Mouse (Mus musculus) leukemia stem cell, adult 10-12 weeks (primary cell): ENCODE data around the gene Il17c. TPM values are rescaled to one million over a fixed set of nuclear protein-coding genes. Genes with fewer than 3 reads are reported as not detected.

ENCODE experiments used
- polyA plus RNA-seq: library from polyadenylated mRNA; stranded (reverse); fragments of >175 nt; gene quantifications from 2 replicates; pipeline ENCODE4 v1.2.3, GENCODE M21; 2012; ENCODE audit warnings: low replicate concordance

Il17c gene
- 0.27 TPM in 1 of 2 replicates, not detected in the other for polyA plus RNA-seq

DNA sequence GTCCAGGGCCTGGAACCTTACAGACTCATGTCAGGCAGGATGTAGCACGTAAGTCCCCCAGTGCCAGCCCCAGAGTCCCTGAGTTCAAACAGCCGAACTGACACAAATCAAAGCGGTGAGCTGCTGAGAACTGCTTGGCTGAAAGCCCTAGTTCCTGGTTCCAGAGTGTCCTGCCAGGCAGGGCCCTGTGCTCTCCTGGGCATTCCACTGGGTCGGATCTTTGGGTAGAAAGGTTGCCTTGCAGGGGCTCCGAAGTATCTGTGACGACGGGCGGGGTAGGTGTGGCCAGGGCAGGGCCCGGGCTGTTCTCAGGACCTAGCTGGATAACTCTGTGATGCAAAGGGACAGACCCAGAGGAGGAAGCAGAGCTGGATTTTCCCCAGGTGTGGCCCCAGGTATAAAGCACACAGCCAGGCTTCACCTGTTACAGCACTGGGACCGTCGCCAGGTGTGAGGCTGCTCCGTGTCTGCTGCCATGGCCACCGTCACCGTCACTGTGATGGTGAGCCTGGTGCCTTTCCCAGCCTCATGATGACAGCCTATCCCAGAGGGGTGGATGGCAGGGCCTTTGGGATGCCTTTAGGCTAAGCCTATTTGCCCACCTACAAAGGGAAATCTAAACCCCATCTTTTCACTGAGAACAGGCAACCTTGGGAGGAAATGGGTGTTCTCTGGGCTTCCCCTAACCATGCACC, at the start of gene Il17c:
TSS of gene Il17c (plus strand) at position 645 of the 695 bp plus-strand sequence.

DNA sequence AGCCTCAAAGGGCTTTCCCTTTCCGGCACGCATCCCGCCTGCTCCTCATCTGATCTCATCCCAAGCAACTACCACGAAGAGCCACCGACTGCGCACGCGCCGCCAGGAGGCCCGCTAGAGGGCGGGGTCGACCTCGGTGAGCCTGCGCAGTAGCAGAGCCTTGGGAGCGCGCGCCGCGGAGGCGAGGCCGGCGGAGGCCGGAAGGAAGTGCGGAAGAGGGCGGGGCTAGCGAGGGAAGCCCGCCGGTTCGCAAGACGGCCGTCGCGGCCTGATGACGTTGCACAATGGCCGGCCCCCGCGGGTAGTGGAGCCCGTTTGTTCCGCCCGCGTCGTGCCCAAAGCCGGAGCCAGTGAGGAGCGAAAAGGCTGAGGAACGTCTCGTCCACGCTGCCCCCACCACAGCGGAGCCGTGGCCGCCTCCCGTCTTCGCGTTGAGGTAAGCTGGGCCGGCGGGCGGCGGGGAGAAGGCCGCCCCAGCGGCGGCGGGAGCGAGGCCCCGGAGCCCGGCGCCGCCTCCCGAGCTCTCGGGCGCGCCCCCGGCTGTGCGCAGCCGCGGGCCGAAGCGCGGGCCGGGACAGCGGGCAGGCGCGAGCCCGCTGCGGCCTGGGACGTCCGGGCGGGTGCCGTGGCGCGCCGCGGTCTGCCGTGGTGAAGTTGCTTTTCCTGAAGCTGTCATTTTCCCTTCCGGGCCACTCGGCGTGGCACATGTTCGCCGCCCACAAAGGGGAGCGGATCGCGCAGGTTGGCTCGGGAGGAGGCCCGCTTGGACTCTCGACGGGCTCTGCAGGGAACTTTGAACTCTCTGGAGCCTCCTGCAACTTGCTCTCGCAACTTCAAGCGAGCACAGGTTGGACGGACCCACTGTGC, 45.2 kb upstream of the Il17c start, which contains the start of gene Zc3h18:
TSS of gene Zc3h18 (plus strand) at position 245 of the 867 bp plus-strand sequence.

DNA sequence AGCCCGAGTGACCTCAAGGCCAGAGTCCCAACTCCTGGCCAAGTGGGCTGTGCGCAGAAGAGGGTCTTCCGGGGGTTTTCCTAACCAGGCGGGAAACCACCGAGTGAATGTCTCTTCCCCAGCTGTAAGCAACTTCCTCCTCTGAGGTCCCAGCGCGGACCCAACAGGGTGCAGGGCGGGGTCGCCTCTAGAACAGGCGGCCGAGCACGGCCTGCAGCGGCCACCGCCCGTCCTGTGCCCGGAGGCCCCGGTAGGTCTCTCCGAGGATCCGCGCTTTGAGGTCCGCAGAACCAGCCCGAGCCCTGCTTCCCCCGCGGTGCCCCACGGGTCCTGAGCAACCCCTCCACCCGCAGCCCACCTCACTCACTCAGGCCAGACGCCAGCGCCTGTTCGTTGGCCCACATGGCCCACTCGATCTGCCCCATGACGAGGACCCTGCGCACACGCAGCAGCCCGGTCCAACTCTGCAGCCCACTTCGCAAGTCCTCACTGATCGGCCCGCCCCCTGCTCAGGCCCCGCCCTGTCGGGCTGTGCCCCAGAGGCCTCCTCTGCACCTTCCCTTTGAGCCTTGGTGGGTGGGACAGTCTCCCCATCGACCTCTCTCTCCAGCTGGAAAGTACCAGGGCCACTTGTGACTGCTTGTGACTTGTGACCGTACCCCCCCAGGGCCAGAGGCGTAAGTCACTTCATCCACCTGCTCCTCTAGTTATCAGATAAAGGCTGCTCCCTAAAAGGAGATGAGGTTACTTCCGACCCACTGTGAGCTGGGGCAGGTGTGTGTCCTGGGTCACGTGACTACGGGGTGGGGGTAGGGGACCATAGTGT, 10.8 kb downstream of the Il17c start, which contains the start of gene Cyba:
TSS of gene Cyba (minus strand) at position 488 of the 826 bp plus-strand sequence.

DNA sequence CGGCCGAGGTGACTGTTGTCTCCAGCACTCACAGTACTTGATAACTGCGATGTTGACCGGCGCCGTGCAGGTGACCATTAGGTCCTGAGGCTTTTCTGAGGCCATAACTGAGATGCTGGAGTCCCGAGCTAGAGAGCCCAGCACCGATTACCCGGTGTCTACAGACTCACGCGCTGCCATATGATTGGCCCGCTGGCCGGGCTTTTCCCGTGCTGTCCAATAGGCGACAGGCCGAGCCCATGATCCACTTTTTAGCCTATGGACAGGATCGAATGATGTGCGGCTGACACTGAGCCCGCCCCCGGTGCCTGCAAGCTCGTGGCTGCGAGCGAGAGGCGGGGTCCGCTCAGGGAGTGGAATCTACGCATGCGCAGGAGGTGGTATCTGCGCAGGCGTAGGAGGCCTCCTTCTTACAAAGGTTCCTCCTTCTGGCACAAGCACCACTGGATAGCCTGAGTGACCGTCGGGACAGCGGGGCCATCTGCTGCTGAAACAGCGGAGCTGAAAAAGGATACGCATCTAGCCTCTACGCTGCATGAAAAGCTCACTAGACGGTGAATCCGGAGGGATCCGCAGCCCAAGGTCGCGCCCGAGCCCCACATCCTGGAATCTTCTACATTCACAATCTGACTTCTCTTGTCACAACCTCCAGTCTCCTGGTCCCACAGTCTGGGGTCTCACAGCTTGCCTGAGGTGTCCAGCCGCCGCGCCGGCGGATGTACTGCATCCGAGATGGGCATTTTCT, 21.6 kb downstream of the Il17c start, which contains the start of gene Mvd:
TSS of gene Mvd (minus strand) at position 161 of the 745 bp plus-strand sequence.

DNA sequence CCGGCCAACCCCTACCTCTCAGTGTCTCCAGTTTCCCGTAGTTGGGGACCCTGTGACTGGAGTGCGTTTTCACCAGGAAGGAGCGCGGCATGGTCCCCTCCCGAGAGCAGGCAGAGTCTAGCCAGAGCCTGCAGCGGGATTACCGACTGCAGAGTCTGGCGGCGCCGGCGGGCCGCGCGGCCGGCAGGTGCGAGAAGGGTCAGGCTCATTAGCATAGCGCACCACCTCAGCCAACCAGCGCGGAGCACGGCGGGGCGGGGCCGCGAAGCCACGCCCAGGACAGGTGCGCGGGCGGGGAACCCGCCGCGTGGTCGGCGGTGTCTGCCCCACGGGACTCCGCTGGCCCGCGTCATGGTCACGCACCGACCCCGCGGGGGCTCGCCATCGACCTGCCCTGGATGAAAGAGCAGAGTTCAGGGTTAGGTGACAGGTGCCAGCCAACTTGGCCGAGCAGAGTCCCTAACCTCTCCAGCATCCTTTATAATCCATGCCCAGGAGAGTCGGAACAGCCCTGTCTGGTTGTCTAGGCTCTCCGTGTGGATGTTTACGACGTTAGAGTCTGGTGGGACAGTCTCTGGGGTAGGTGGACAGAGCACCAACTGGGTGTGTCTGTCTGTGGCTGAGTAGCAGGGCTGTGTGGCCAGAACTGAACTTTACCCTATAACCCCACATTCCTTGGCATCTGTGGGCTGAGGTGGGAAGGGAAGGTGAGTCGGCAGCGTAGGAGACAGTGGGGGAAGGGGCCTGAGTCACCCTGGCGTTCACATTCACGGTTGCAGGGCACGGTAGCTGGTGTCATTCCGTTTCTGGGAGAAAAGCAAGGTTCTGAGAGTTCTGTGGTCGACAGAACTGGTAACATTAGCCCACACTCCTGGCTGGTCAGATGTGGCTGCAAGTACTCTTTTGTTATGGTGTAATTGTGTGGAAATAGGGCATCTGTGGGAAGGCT, 39.0 kb downstream of the Il17c start, which contains the start of gene Snai3:
TSS of gene Snai3 (minus strand) at position 210 of the 949 bp plus-strand sequence.

Other genes starting within 250 kb of the Il17c start
- 1,742 and 2,184 TPM in 2 replicates for gene Zfpm1, start 139.9 kb upstream of the Il17c start, polyA plus RNA-seq
- gene Trhr2, start 61.3 kb upstream of the Il17c start, polyA plus RNA-seq, result not detected in 2 replicates
- gene Zc3h18, start 45.4 kb upstream of the Il17c start, polyA plus RNA-seq, result 91.5 and 120 TPM in 2 replicates
- 241 and 437 TPM in 2 replicates for gene Cyba, start 10.9 kb downstream of the Il17c start, polyA plus RNA-seq
- 7.4 and 8.7 TPM in 2 replicates for gene Mvd, start 21.4 kb downstream of the Il17c start, polyA plus RNA-seq
- 0.42 and 0.59 TPM in 2 replicates for gene Snai3, start 38.7 kb downstream of the Il17c start, polyA plus RNA-seq
- gene Rnf166, start 54.0 kb downstream of the Il17c start, polyA plus RNA-seq, result 16.7 and 27.1 TPM in 2 replicates
- gene Ctu2, start 54.1 kb downstream of the Il17c start, polyA plus RNA-seq, result 35.6 and 52.9 TPM in 2 replicates
- gene Piezo1, start 129.3 kb downstream of the Il17c start, polyA plus RNA-seq, result 144 and 175 TPM in 2 replicates
- 618 and 659 TPM in 2 replicates for gene Cdt1, start 146.0 kb downstream of the Il17c start, polyA plus RNA-seq
- gene Aprt, start 154.9 kb downstream of the Il17c start, polyA plus RNA-seq, result 73.2 and 246 TPM in 2 replicates
- gene Galns, start 189.4 kb downstream of the Il17c start, polyA plus RNA-seq, result 2.4 and 8.2 TPM in 2 replicates
- gene Trappc2l, start 189.6 kb downstream of the Il17c start, polyA plus RNA-seq, result 1.6 TPM in 1 of 2 replicates, not detected in the other
- gene Pabpn1l, start 200.7 kb downstream of the Il17c start, polyA plus RNA-seq, result not detected in 2 replicates